Mouse (Mus musculus): Measurements from ENCODE around the gene Tmem151a.
"Not testable (repeated sequence)": the region's sequence is repeated elsewhere in the genome, so short reads cannot be mapped to it uniquely, and the experiment has no call there.

The Tmem151a gene

DNA sequence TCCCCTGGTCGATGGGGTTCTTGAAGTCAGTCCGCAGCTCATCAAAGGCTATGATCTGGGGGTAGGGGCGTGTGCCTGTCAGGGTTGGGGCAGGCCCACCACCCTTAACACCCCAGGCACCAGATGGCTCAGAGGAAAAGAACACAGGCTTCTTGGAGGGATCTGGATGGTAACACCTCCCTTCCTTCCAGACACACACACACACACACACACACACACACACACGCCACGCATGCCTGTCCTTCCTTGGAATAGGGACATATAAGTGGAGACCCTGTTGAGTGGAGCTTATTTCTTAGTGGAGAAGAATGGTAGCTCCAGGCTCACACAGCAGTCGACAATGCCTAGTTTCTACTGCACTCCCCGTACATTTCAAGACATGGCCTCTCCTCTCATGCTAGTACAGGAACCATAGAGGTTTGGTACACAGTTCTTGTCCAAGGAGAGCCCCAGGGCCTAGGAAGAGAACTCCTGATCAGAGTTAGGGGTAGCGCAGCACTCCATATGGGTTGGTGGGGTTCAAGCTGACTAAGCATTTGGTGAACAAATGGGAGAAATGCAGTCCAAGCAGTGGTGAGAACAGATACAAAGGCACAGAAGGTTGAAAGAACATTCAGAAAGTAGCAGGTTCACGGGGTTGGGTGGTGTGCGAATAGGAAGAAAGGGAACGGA lies 9.6 kb upstream of the Tmem151a start:
- no peak for DNase-seq (ENCODE audit: low spot score in 2 of 2)

- DNase-seq (ENCODE audit: low spot score in 2 of 2), result peak; percentile 85 to 94
Measured at GRCm38 (mm10) chr19:5094243-5094632, 8.9 kb upstream of the Tmem151a start.

- no peak for DNase-seq (ENCODE audit: low spot score in 2 of 2)
Measured at GRCm38 (mm10) chr19:5093481-5094242, 8.3 kb upstream of the Tmem151a start.

DNA sequence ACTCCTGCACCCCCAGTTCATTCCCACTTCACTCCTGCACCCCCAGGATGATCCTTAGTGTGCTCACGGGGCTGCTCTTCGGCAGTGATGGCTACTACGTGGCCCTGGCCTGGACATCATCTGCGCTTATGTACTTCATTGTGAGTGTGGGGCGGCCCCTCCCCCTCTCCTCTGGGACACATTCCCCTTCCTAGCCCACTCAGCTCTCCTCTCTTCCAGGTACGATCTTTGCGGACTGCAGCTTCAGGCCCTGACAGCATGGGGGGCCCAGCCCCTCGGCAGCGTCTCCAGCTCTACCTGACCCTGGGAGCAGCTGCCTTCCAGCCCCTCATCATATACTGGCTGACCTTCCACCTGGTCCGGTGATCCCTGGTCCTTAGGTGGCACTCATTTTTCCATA lies 6.8 kb upstream of the Tmem151a start:
- no peak for DNase-seq (ENCODE audit: low spot score in 2 of 2)

- DNase-seq (ENCODE audit: low spot score in 2 of 2), result no peak
Measured at GRCm38 (mm10) chr19:5089324-5089723, 4.0 kb upstream of the Tmem151a start.

DNA sequence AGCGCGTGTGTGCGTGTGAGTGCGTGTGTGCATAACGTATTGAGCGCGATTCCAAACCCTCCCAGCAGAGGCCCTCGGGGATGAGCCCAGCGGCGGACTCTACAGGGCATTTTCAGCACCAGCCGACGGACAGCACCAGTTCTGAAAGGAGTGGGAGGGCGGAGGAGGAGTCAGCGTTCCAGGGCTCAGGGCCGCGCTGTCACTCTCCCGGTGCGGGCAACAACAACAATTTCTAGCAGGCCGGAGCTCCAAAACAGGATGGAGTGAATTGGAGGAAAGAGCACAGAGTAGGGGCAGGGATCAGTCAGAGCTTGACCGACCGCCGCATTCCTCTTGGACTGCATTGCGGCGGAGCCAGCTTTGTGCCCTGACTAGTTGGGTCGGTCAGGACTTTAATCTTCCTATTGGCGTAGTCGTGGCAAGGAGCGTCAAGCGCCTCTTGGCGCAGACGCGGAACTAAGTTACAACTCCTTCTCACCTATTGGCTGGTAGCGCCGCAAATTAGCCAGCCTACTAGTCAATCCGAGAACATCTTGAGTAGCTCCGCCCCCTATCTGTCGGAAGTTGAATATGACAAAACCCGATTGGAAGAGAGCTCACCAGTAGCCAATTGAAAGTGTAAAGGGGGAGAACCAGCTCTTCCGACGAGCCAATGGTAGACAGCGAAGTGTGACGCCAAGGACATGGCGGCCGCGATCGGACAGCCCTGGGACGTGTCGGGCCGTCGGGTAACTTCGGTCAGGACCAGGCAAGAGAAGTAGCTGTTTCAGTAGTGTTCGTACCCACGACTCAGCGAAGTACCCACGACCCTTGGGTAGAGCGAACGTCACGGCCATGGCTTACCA lies 2.8 kb upstream of the Tmem151a start, which contains the start of gene Yif1a:
Gene Yif1a, plus strand, starts transcription at position 655 of the 845 bp plus-strand sequence.
- peak; percentile 90 to 96 for DNase-seq (ENCODE audit: low spot score in 2 of 2)

DNA sequence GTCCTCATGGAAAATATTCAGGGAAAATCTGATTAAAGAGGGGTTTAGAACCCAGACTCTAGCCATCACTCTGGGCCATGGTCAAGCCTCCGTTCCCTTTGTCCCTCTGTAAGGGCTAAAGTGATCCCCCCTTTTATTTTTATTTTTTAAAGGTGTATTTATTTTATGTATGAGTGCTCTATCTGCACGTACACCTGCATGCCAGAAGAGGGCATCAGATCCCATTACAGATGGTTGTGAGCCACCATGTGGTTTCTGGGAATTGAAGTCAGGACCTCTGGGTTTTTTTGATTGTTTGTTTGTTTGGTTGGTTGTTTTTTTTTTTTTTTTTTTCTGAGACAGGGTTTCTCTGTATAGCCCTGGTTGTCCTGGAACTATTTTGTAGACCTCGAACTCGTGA lies 1.2 kb upstream of the Tmem151a start:
- not testable (repeated sequence) for DNase-seq (ENCODE audit: low spot score in 2 of 2)

GRCm38 (mm10) chr19:5084834-5085144 lies 542 bp downstream of the Tmem151a start:
- DNase-seq (ENCODE audit: low spot score in 2 of 2), result no peak

GRCm38 (mm10) chr19:5083961-5084833 lies 1.1 kb downstream of the Tmem151a start:
- no peak for DNase-seq (ENCODE audit: low spot score in 2 of 2)

DNA sequence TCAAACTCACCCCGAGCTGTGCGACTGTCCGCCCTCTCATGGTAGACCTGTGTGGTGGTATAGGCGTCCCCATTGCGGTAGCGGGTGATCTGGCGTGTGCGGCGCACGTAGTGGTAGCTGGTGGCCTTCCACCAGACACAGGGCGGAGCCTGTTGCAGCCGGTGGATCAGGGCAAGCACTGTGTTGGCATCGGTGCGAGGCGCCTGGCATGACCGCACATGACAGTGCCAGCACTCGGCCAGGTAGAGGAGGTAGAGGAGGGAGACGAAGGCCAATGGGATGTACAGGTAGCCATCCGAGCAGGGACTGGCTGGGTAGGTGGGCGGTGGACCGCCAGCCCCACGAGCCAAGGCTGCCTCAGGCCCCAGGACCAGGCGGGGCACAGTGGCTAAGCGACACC lies 2.7 kb downstream of the Tmem151a start:
- no peak for DNase-seq (ENCODE audit: low spot score in 2 of 2)

DNA sequence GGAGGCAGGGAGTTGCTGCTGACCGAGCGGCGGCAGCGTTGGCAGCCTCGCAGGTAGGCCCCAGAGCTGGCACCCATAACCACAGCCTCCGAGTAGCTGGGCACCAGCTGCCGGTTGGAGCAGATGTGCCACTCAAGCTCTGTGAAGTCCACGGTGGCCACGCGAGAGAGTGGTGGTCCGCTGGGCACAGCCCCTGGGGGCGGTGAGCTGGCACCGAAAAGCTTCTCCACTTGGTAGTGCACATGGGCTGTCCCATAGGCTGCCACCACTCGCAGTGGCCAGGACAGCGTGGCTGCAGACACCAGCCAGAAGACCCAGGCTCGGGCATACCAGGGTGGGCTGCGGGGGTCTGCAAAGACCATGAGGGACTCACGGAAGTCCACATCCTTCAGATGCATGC lies 3.3 kb downstream of the Tmem151a start:
- no peak for DNase-seq (ENCODE audit: low spot score in 2 of 2)

DNA sequence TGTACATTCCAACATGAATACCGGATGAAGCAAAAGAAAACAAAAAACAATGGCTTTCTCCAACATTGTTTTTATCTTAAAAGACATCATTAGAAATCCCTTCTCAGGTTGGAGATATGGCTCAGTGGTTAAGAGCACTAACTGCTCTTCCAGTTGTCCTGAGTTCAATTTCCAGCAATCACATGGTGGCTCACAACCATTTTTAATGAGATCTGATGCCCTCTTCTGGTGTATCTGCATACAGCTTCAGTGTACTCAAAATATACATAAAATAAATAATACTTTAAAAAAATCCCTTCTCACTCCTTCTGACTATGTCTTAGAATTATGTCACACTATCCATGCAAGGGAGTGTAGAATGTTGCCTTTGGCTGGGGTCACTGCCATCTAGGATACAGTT lies 6.1 kb downstream of the Tmem151a start:
- no peak for DNase-seq (ENCODE audit: low spot score in 2 of 2)

DNA sequence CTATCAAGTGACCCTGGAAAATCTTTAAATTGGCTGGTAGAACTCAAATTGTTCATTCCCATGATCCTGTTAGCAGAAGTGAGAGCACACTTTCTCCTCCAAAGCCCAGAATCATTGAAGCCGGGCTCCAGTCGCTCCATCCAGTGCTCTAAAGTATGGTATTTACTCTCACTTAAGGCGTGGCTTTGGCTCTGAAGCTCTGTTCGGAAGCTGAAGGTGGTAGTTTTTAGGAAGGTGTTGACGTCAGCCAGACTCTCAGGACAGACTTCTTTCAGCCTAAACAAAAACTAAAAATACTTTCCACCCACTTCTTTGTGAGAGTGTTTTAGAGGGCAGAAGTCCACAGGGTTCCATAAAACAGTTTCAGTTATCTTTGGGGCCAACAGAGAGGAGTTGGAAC lies 11.8 kb downstream of the Tmem151a start:
- no peak for DNase-seq (ENCODE audit: low spot score in 2 of 2)

GRCm38 (mm10) chr19:5073028-5073427 lies 12.3 kb downstream of the Tmem151a start:
- no peak for DNase-seq (ENCODE audit: low spot score in 2 of 2)

GRCm38 (mm10) chr19:5072389-5073019 lies 12.8 kb downstream of the Tmem151a start:
- no peak for DNase-seq (ENCODE audit: low spot score in 2 of 2)

GRCm38 (mm10) chr19:5071545-5072369 lies 13.6 kb downstream of the Tmem151a start:
- peak; percentile 85 to 86 for DNase-seq (ENCODE audit: low spot score in 2 of 2)

- no peak for DNase-seq (ENCODE audit: low spot score in 2 of 2)
Measured at GRCm38 (mm10) chr19:5071077-5071476, 14.3 kb downstream of the Tmem151a start.

DNA sequence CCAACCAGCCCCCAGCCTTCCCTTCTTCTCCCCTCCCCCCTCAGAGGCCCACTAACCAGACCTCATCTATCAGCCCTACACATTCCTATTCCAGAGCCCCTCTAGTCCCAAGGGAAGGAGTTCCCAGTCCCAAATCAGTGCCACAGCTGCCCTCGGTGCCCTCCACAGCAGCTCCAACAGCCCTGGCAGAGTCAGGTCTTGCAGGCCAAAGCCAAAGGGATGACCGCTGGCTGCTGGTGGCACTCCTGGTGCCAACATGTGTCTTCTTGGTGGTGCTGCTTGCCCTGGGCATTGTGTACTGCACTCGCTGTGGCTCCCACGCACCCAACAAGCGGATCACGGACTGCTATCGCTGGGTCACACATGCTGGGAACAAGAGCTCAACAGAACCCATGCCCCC lies 15.4 kb downstream of the Tmem151a start:
- DNase-seq (ENCODE audit: low spot score in 2 of 2), result no peak

- DNase-seq (ENCODE audit: low spot score in 2 of 2), result no peak
Measured at GRCm38 (mm10) chr19:5069486-5069885, 15.8 kb downstream of the Tmem151a start.

DNA sequence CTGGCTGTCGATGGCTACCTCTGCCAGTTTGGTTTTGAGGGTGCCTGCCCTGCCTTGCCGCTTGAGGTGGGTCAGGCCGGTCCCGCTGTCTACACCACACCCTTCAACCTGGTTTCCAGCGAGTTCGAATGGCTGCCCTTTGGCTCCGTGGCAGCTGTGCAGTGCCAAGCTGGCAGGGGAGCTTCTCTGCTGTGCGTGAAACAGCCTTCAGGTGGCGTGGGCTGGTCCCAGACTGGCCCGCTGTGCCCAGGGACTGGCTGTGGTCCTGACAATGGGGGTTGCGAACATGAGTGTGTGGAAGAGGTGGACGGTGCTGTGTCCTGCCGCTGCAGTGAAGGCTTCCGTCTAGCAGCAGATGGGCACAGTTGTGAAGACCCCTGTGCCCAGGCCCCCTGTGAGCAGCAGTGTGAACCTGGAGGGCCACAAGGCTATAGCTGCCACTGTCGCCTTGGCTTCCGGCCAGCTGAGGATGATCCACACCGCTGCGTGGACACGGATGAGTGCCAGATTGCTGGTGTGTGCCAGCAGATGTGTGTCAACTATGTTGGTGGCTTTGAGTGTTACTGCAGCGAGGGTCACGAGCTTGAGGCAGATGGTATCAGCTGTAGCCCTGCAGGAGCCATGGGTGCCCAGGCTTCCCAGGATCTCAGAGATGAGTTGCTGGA lies 16.6 kb downstream of the Tmem151a start:
- no peak for DNase-seq (ENCODE audit: low spot score in 2 of 2)

Data from urinary bladder, postnatal 4 days (tissue).